Mouse (Mus musculus) intestine, embryonic 15.5 days (tissue): ENCODE data around the gene Spaca6. TPM values are rescaled to one million over a fixed set of nuclear protein-coding genes. Genes with fewer than 3 reads are reported as not detected.
"Not testable (repeated sequence)": the region's sequence is repeated elsewhere in the genome, so short reads cannot be mapped to it uniquely, and the experiment has no call there.

Experiments
- ATAC-seq: fragments of 200-750 bp; cut with Nextera tagmentation; 2 replicates; pipeline ENCODE4 v1.8.0; 2017; ENCODE audit warnings: moderate TSS enrichment, moderate library complexity
- H3K27ac ChIP-seq: fragments of 300-500 bp; sonication (generic); 2 replicates; pipeline ENCODE4 v1.5.1; 2015; ENCODE audit warnings: mild to moderate bottlenecking, inconsistent platforms
- H3K27me3 ChIP-seq: fragments of 300-500 bp; sonication (generic); replicated peaks from 2 replicates; pipeline ENCODE4 v1.6.1; 2015; ENCODE audit warnings: inconsistent platforms
- H3K36me3 ChIP-seq: fragments of 300-500 bp; sonication (generic); 2 replicates; pipeline ENCODE4 v1.6.1; 2015; ENCODE audit warnings: inconsistent platforms
- H3K4me1 ChIP-seq: fragments of 300-500 bp; sonication (generic); replicated peaks from 2 replicates; pipeline ENCODE4 v1.6.1; 2015; ENCODE audit warnings: inconsistent platforms
- H3K4me2 ChIP-seq: fragments of 300-500 bp; sonication (generic); replicated peaks from 2 replicates; pipeline ENCODE4 v1.6.1; 2015; ENCODE audit warnings: mild to moderate bottlenecking, inconsistent platforms
- H3K4me3 ChIP-seq: fragments of 300-500 bp; sonication (generic); replicated peaks from 2 replicates; pipeline ENCODE4 v1.5.1; 2015; ENCODE audit warnings: inconsistent platforms
- H3K9ac ChIP-seq: fragments of 300-500 bp; sonication (generic); 2 replicates; pipeline ENCODE4 v1.6.1; 2015; ENCODE audit warnings: inconsistent platforms
- H3K9me3 ChIP-seq: fragments of 300-500 bp; sonication (generic); 2 replicates; pipeline ENCODE4 v1.6.1; 2016; ENCODE audit warnings: inconsistent platforms
- WGBS: fragments of 180-500 bp; shearing (Covaris S2); methylation state at CpG from one replicate; pipeline ENCODE4 v1.1.7; 2015; 5-methylcytosine and 5-hydroxymethylcytosine counted together
- polyA plus RNA-seq: library from polyadenylated mRNA; unstranded; fragments of >200 nt; fragmentation: Nextera tagmentation; extraction: Ambion mirVana; gene quantifications from 2 replicates; pipeline ENCODE4 v1.2.1, GENCODE M21; 2015

Gene Spaca6
- polyA plus RNA-seq, 1 experiment from 2014 or later = 18.7 TPM

DNA sequence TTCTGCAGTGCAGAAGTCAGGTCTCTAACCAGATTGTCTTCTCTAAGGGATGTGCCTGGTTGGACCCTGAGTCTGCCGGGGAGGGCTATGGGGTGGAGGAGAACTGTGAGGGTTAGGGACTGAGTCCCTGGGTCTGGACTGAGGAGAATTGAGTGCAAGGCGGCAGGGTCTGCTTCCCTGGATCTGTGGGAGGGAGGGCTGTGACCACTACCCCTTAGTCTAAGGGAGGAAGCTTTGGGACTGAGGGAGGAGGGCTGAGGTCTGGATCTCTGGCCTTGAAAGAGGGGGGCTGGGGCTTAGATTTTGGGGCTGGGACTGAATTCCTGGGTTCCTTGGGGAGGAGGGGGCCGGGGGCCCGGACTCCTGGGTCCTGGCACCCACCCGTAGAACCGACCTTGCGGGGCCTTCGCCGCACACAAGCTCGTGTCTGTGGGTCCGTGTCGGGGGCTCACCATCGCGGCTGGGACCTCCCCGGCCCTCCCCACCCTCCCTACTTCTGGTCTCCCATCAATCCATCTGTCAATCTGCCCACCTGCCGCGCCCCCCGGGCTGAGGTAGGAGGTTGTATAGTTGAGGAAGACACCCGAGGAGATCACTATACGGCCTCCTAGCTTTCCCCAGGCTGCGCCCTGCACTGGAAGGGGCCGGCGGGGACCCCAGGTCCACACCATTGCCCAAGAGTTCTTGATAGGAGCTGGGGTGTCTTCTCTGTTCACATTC, 3.0 kb downstream of the Spaca6 start:
- WGBS = 48% methylated on average over 23 of the region's 23 CpGs
- peak overlapping the region; percentile 74 for H3K9ac ChIP-seq
- H3K36me3 ChIP-seq = peaks cover 4% of the 10 kb centered on the region; the same call in 1 of the 2 replicates
- peak overlapping the region; percentile 98; the same call in 1 of the 2 replicates for H3K27ac ChIP-seq
- H3K9me3 ChIP-seq = no peaks in the 10 kb centered on the region
- no peaks in the 10 kb centered on the region for H3K27me3 ChIP-seq
- ATAC-seq = no peak
- H3K4me1 ChIP-seq = peaks cover 19% of the 10 kb centered on the region
- H3K4me2 ChIP-seq = peak overlapping the region; percentile 81
- peak overlapping the region; percentile 72 for H3K4me3 ChIP-seq

DNA sequence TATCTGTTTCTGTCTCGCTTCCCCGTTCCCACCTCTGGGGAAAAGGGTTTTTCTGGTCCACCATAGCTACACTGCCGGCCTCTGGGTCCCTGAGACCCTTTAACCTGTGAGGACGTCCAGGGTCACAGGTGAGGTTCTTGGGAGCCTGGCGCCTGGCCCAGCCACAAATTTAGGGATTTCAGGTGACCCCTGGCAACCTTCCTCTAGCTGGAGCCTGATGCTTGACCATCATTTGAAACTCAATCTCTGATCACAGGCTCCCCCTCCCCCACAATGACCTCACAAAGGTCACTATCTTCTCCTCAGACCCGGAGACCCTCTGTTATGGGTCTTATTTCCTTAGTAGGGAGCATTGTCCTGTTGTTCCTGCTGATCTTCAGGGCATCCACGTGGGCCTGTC, 3.8 kb downstream of the Spaca6 start:
- 68% methylated on average over 7 of the region's 7 CpGs for WGBS

DNA sequence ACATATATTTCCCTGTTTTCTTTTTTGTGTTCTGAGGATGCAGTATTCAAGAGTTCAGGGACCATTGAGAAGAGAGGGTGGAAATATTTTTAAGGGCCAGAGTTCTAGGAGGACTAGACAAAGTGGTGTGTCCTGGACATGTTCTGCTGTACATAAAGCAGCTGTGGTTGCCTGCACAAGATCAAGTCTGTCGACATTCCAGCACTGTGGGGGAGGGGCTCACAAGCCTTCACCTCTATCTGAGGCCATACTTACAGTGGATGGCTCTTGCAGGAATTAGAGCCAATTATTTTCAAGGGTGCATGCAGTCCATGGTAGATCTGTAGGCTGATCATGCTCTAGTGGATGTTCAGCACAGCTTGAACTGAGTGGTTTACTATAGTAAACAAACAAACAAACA, 7.9 kb downstream of the Spaca6 start:
- ATAC-seq = no peak
- H3K27me3 ChIP-seq = no peaks in the 10 kb centered on the region
- no peak overlapping the region for H3K4me2 ChIP-seq
- no peak overlapping the region for H3K9ac ChIP-seq
- H3K36me3 ChIP-seq = peaks cover 9% of the 10 kb centered on the region; the same call in 1 of the 2 replicates
- 3% methylated on average over 1 of the region's 1 CpGs for WGBS
- H3K4me3 ChIP-seq = no peak overlapping the region
- peaks cover 36% of the 10 kb centered on the region for H3K4me1 ChIP-seq
- H3K27ac ChIP-seq = no peak overlapping the region
- no peaks in the 10 kb centered on the region for H3K9me3 ChIP-seq

More for the DNA sequence above, 3.8 kb downstream of the Spaca6 start:
- H3K4me1 ChIP-seq = peaks cover 20% of the 10 kb centered on the region
- no peak overlapping the region for H3K27ac ChIP-seq
- peak overlapping the region; percentile 72; the same call in 1 of the 2 replicates for H3K4me3 ChIP-seq
- 0 out of 2 replicates have a peak overlapping the region, but pooled peaks have one; percentile 74 for H3K9ac ChIP-seq
- peaks cover 4% of the 10 kb centered on the region; the same call in 1 of the 2 replicates for H3K36me3 ChIP-seq
- H3K9me3 ChIP-seq = no peaks in the 10 kb centered on the region
- H3K27me3 ChIP-seq = no peaks in the 10 kb centered on the region
- H3K4me2 ChIP-seq = peak overlapping the region; percentile 81
- ATAC-seq = no peak

DNA sequence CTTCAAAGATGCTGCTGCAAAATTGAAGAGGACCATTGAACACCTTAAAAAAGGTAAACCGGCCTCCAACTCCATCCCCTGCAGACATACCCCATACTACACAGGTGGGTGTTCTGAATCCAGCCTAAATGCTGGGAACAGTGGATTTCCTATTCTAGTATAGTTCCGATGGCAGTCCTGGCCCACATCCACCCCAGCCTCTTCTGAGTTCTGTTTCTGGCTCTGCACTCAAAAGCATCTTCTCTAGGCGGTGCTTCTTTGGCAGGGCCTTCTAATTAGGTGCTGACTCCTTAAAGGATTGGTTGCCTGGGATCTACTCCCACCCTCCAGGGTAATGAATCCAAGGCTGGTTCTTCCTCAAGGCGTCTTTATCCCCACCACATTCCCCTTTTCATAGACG, 9.1 kb downstream of the Spaca6 start:
- Histone ChIP-seq H3K9me3 (no peaks in the 10 kb centered on the region), H3K9ac (no peak overlapping the region), H3K36me3 (peaks cover 11% of the 10 kb centered on the region; the same call in 1 of the 2 replicates), H3K4me1 (peaks cover 26% of the 10 kb centered on the region), H3K4me2 (no peak overlapping the region), H3K27ac (no peak overlapping the region), H3K27me3 (no peaks in the 10 kb centered on the region), H3K4me3 (no peak overlapping the region)
- ATAC-seq = no peak
- 78% methylated on average over 5 of the region's 5 CpGs for WGBS

DNA sequence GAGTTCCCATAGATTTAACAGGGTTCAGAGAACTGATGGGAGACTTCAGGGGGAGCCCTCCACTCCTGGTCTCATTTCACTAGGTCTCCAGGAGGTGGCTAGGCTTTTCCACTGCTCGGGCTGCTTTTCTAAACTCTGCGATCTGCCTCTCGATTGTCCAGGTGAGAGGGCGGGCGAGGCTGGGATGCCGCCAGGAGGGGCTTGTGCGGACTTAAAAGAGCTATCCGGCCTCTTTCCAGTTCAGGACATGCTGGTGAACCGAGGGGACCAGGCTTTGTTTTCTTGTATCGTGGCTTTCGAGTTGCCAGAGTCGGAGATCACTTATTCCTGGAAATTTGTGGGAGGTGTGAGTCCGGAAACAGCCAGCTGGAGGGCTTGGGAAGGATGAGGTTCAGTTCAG, 10.5 kb downstream of the Spaca6 start:
- Histone ChIP-seq H3K4me3 (peak overlapping the region; percentile 47), H3K4me2 (peak overlapping the region; percentile 69), H3K27me3 (no peaks in the 10 kb centered on the region), H3K9ac (peak overlapping the region; percentile 36), H3K36me3 (0 out of 2 replicates have a peak, but pooled peaks cover 7% of the 10 kb centered on the region), H3K9me3 (no peaks in the 10 kb centered on the region), H3K4me1 (peaks cover 23% of the 10 kb centered on the region), H3K27ac (peak overlapping the region; percentile 82)
- 10% methylated on average over 13 of the region's 13 CpGs for WGBS
- peak; percentile 5; the same call in 1 of the 2 replicates for ATAC-seq

DNA sequence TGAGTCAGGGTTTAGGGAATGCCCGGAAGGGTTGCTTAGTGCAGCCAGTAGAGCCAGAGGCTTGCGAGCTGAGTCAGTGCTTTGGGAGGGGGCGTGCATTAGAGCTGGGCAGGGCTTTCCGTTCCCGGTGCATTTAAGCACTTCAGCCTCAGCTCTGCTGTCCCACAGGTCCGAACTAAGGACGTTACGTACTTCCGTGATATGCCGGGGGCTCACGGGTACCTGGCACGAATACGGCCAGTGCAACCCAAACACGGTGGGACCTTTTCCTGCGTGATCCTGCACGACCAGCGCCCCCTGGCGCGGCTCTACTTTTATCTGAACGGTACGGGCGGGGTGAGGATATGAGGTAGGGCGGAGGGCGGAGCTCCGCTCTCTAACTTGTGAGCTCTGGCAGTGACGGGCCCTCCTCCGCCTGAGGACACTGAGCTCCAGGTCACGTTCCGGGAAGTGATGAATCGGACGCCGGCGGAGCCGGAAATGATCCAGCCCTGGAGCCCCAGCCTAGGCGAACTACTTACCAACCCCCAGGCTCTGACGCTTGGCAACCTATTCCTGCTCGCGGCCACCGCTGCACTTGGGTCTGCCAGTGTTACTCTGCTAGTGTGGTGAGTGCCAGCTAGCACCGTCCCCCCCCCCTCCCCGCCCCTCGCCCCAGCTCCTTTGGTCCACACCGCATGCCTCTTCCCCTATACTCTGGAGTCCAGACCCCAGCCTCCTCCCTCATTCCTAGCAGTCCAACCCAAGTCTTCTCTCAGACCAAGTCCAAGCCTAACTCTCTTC, 11.2 kb downstream of the Spaca6 start:
- Histone ChIP-seq H3K36me3 (0 out of 2 replicates have a peak, but pooled peaks cover 7% of the 10 kb centered on the region), H3K4me1 (peaks cover 23% of the 10 kb centered on the region), H3K4me2 (peak overlapping the region; percentile 69), H3K27ac (peak overlapping the region; percentile 86), H3K4me3 (peak overlapping the region; percentile 47), H3K9me3 (no peaks in the 10 kb centered on the region), H3K9ac (peak overlapping the region; percentile 55), H3K27me3 (no peaks in the 10 kb centered on the region)
- under 1% methylated on average over 43 of the region's 43 CpGs for WGBS
- peak; percentile 99 for ATAC-seq

DNA sequence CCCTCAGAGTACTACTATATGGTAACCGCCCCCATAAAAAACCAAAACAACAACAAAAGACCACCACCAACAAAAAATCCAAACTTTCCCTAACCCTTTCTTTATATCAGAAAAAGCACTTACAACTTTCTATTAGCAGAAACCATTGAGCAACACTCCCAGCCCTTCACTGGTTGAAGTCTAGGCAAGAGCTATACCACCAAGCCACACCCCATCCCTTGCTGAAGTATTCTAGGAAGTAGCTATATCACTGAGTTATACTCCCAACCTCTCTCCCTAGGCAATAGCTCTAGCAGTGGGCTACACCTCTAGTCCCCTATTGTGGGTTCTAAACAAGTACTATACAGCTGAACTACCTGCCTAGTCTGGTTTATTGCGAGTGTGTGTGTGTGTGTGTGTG, 12.3 kb downstream of the Spaca6 start:
- no peak overlapping the region for H3K9ac ChIP-seq
- ATAC-seq = no peak
- H3K4me1 ChIP-seq = peaks cover 22% of the 10 kb centered on the region
- no peak overlapping the region; the same call in 1 of the 2 replicates for H3K4me2 ChIP-seq
- no peaks in the 10 kb centered on the region for H3K9me3 ChIP-seq
- no peaks in the 10 kb centered on the region for H3K27me3 ChIP-seq
- H3K36me3 ChIP-seq = 0 out of 2 replicates have a peak, but pooled peaks cover 7% of the 10 kb centered on the region
- no peak overlapping the region for H3K27ac ChIP-seq
- 95% methylated on average over 2 of the region's 2 CpGs for WGBS
- no peak overlapping the region for H3K4me3 ChIP-seq

DNA sequence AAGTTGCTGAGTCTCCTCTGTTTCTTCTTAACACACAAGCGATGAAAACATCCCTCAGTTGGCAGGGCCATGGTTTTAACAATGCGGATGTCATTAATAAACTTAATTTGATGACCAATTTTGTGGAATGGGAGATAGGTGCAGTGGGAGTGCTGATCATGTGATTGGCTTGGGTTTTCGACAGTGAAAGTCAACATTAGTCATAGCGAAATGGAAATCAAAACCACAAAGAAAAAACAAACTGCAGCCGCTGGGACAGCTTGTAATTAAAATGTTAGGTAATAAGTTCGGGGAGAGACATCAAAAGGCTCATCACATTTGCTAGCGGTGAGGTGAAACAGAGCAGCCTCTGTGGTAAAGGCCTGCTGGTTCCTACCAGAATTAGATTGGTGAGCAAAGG, 13.8 kb downstream of the Spaca6 start:
- Histone ChIP-seq H3K4me3 (no peak overlapping the region), H3K9me3 (no peaks in the 10 kb centered on the region), H3K36me3 (0 out of 2 replicates have a peak, but pooled peaks cover 7% of the 10 kb centered on the region), H3K9ac (no peak overlapping the region), H3K4me2 (no peak overlapping the region), H3K27me3 (no peaks in the 10 kb centered on the region), H3K4me1 (peaks cover 15% of the 10 kb centered on the region), H3K27ac (no peak overlapping the region)
- ATAC-seq = no peak
- WGBS = 91% methylated on average over 7 of the region's 7 CpGs

DNA sequence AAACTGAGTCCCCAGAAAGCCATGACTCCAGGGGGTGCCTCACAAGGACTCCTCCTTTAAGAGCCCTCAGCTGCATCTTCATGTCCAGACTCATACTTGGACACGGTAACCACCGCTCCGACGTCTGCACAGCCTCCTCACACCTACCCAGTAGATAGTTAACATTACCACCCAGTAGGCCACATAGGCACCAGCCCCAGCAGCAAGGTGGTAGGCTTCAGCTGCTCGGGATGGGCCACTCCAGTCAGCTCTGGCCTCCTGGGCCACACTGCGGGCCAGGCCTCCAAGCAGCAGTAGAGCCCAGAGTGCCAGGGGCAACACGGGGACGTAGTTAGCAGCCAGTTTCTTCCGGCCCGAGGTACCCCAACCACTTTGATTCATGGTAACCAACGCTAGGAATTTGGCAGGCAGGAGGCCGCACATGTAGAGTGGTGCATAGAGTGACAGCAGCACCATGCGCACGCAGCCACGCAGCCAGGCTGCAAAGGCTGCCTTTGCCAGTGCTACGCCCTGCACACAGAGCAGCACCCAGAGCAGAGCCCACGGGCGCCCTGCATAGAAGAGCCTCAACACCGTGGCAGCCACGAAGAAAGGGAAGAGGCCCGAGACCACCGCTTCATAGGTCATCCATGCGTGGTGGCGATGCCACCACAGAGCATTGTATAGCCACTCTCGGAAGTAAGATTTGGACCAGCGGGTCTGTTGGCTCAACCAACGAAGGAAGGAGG, 16.7 kb downstream of the Spaca6 start:
- Histone ChIP-seq H3K36me3 (0 out of 2 replicates have a peak, but pooled peaks cover 2% of the 10 kb centered on the region), H3K27me3 (no peaks in the 10 kb centered on the region), H3K9ac (no peak overlapping the region), H3K4me2 (no peak overlapping the region), H3K27ac (no peak overlapping the region), H3K4me3 (no peak overlapping the region), H3K4me1 (no peaks in the 10 kb centered on the region), H3K9me3 (no peaks in the 10 kb centered on the region)
- 77% methylated on average over 27 of the region's 27 CpGs for WGBS
- ATAC-seq = peak; percentile 50; the same call in 1 of the 2 replicates

DNA sequence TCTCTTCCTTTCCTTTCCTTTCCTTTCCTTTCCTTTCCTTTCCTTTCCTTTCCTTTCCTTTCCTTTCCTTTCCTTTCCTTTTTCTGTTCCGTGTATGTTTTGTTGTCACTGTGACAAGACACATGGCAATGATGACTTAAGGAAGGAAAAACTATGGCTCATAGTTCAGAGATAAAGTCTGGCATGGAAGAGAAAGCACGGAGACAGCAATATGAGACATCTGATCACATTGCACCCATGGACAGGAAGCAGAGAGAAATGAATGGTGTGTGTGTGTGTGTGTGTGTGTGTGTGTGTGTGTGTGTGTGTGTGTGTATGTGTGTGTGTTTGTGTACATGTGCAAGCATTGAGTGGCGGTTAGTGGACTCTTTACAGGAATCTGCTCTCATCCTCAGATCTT, 17.6 kb downstream of the Spaca6 start:
- not testable (repeated sequence) for H3K4me3 ChIP-seq, H3K4me1 ChIP-seq, H3K27me3 ChIP-seq, H3K36me3 ChIP-seq, H3K4me2 ChIP-seq, H3K9ac ChIP-seq, ATAC-seq, H3K27ac ChIP-seq, H3K9me3 ChIP-seq
- 78% methylated on average over 3 of the region's 3 CpGs for WGBS

DNA sequence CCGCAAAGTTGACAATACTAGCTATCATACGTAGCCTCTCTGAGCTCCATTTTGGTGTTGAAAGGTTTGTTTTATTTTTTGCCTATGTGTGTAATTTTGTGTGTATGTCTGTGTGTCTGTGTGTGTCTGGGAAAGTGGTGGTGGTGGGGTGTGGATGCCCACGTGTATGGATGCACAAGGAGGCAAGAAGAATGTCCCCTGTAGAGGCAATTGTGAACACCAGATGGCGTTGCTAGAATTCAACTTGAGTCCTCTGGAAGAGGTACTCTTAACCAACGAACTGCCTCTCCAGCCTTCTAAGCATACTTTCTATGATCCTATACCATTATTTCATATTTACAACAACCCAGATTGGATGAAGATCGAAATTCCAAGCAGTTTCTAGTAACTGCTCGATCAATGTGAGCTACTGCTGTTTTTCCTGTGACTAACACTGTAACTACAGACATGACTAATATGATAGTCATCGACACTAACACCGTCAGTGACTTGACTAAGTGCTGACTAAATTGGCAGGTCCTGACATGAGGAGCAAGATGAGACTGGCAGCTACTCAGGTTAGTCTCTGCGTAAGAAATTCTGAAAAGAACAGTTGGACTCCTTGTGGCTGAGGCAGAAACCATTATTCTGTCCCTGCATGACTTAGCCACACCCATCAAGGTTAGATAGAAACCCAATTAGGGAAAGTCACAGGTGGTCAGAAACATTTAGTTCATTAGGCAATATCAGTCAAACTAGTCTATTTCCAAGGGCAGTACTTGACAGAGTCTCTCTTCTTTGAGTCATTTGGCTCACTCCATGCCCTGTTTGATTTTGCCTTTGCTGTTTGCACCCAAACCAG, 18.4 kb downstream of the Spaca6 start:
- peaks cover 6% of the 10 kb centered on the region; the same call in 1 of the 2 replicates for H3K27me3 ChIP-seq
- no peak overlapping the region for H3K27ac ChIP-seq
- ATAC-seq = no peak
- no peak overlapping the region for H3K4me2 ChIP-seq
- no peaks in the 10 kb centered on the region for H3K9me3 ChIP-seq
- H3K4me3 ChIP-seq = no peak overlapping the region
- H3K9ac ChIP-seq = no peak overlapping the region
- 76% methylated on average over 10 of the region's 10 CpGs for WGBS
- no peaks in the 10 kb centered on the region for H3K36me3 ChIP-seq
- H3K4me1 ChIP-seq = no peaks in the 10 kb centered on the region
